Mouse (Mus musculus): ENCODE results near the gene Wdr5.
A peak's percentile ranks its signal among the peaks of the same experiment; 100 is the strongest.
"Not testable (repeated sequence)": the region's sequence is repeated elsewhere in the genome, so short reads cannot be mapped to it uniquely, and the experiment has no call there.

Gene Wdr5

GRCm38 (mm10) chr2:27504113-27504885, 10.7 kb upstream of the Wdr5 start:
- DNase-seq, result peak; percentile 12

- DNase-seq, result peak; percentile 45
These were observed 9.4 kb upstream of the Wdr5 start for GRCm38 (mm10) chr2:27505539-27505938.

- not testable (repeated sequence) for DNase-seq
These were observed 8.3 kb upstream of the Wdr5 start for GRCm38 (mm10) chr2:27506658-27507057.

- DNase-seq, result no peak
These were observed 7.4 kb upstream of the Wdr5 start, which contains the start of gene Brd3 for GRCm38 (mm10) chr2:27507562-27507961. Gene Brd3 (minus strand): TSS chr2:27507662.

DNA sequence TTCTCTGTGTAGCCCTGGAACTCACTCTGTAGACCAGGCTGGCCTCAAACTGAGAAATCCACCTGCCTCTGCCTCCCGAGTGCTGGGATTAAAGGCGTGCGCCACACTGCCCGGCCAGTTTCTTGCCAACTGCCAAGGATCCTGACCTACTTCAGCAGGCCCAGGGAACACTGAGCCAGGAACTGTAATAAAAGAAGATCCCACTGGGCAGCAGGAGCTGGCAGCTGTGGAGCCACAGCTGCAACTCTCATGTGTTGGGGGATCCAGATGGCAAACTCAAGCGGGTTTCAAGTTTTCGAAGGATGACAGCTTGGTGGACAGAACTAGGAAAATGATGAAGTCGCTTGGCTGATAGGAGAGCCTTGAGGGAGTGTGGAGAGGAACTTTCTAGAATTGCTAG, 4.3 kb upstream of the Wdr5 start:
- no peak for DNase-seq

DNA sequence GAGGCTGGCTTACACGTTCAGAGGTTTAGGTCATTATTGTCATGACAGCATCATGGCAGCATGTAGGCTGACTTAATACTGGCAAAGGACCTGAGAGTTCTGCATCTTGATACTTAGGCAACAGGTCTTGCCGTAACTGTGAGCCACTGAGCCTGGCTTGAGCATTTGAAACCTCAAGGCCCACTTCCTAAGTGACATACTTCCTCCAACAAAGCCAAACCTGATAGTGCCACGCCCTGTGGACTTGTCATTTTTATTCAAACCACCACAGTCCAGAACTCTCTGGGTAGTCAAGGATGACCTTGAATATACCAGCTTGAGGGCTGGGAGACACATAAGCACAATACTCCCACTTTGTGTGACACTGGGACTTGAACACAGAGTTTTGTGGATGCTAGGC, 2.0 kb upstream of the Wdr5 start:
- DNase-seq, result no peak

- DNase-seq, result no peak
These were observed 1.1 kb upstream of the Wdr5 start for GRCm38 (mm10) chr2:27513861-27514260.

- DNase-seq, result no peak
These were observed 597 bp downstream of the Wdr5 start for GRCm38 (mm10) chr2:27515341-27516166.

GRCm38 (mm10) chr2:27516289-27516688, 1.3 kb downstream of the Wdr5 start:
- no peak for DNase-seq

DNA sequence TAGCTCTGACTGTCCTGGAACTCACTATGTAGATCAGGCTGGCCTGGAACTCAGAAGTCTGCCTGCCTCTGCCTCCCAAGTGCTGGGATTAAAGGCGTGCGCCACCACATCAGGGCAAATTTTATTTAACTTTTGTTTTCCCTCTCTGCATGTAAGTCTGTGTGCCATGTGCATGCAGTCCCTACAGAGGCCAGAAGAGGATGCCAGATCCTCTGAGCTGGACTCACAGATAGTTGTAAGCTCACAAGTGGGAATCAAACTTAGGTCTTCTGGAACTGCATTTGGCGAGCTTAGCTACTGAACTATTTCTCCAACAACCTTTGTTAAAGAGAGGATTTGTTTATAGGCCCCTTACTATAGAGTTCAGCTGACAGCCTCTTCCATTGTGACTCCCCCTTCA, 3.3 kb downstream of the Wdr5 start:
- DNase-seq, result no peak

- DNase-seq, result not testable (repeated sequence)
These were observed 23.7 kb downstream of the Wdr5 start for GRCm38 (mm10) chr2:27538455-27539330.

DNA sequence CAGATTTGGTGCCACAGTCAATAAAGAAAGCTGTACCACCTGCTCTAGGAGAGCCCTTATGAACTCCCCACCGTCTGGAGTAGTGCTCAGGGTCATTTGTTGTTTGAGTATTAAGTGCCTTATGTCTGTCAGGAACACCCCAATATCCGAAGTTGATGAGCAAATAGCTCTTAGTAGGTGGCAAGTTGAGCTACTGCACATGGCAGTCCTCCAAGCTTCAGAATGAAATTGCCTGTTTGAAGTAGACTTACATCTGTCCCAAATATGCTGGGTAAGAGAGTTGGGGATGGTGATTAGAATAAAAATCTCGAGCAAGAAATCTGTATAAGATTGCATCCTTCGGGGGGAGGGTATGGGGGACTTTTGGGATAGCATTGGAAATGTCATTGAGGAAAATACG, 24.4 kb downstream of the Wdr5 start:
- DNase-seq, result no peak

GRCm38 (mm10) chr2:27539772-27540514, 25.0 kb downstream of the Wdr5 start:
- DNase-seq, result peak; percentile 98

GRCm38 (mm10) chr2:27540515-27540836, 25.5 kb downstream of the Wdr5 start:
- no peak for DNase-seq

- no peak for DNase-seq
These were observed 26.3 kb downstream of the Wdr5 start for GRCm38 (mm10) chr2:27541225-27541624.

DNA sequence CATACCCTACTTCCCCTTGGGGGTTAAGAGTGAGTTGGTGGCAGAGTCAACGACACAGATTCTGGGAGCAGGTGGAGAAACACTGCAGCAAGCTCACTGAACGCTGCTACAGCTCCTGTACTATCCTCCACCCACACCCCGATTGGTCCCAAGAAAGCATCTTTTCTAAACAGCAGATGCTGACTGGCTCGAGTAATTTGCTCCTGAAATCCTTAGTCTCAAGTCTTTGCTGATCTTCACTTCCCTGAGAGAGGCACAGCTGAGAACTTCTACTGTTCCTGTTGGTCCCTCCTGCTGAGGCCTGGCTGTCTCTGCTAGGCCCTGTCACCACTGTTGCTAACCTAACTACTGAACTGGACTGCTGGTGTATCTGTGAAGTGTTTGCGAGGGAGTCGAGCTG, 29.7 kb downstream of the Wdr5 start:
- no peak for DNase-seq

DNA sequence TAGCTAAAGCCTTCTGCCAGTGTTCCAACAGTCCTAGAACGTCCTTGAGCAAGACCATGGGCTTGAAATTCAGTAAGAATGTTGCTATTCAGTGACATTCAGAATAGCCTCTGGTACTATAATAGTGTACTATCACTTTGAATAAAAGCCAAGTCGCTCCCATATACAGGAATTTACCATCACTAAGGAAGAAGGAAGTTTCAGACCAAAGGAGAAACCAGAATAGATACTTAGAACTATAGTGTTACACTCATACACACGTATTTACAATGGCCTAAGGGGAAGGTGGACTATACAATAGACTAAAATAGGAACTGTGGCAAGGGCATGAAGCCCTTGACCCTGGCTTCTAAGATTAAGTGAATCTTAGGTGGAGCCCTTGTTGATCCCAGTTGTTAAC, 30.6 kb downstream of the Wdr5 start:
- DNase-seq, result not testable (repeated sequence)

GRCm38 (mm10) chr2:27546041-27546440, 31.1 kb downstream of the Wdr5 start:
- DNase-seq, result not testable (repeated sequence)

- no peak for DNase-seq
These were observed 32.4 kb downstream of the Wdr5 start for GRCm38 (mm10) chr2:27547326-27547725.

- DNase-seq, result no peak
These were observed 33.0 kb downstream of the Wdr5 start for GRCm38 (mm10) chr2:27547986-27548385.

DNA sequence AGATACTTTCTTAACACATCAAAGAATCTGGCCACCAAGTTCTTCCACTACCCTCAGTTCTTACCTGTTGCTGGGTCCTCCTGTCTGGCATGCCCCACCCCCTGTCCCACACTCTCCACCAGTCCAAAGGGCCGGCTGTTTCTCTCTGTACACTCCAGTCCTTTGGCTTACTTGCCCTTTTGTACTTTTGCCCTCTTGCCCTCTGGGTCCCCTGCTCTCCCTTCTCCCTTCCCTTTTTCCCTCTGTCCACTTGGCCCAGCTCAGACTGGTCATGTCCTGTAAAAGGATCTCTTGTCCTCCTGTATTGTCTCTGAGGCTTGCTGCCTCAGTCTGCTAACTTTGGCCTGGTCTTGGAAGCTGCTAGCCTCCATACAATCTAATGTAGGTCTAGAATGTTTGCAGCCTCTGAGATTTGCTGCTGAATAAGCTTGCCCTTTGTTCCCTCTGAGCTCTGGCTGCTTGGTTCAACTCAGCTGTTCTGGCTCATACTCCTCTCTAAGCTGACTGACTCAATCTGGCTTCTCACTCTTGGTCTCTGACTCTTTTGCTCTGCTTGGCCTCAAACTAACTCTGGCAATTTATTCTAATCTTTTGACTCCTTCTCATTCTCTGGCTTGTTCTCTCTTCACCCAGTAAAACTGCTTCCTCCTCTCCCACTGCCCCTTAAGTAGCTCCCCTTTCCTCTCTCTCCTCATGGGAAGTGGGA, 33.9 kb downstream of the Wdr5 start:
- DNase-seq, result no peak
